Mouse (Mus musculus) neutrophil, adult 5-6 weeks (primary cell): ENCODE results near the gene Tex2. TPM values are rescaled to one million over a fixed set of nuclear protein-coding genes. Genes with fewer than 3 reads are reported as not detected.
"Not testable (repeated sequence)": the region's sequence is repeated elsewhere in the genome, so short reads cannot be mapped to it uniquely, and the experiment has no call there.

Experiments
- ATAC-seq: fragments of 151-379, 151-347 bp; 2 replicates; pipeline ENCODE4 v1.8.0; 2017; ENCODE audit warnings: mild to moderate bottlenecking, moderate TSS enrichment; ENCODE audit not compliant: insufficient number of reproducible peaks, poor library complexity, low FRiP score, severe bottlenecking; ENCODE audit errors: extremely low read depth
- total RNA-seq: library from RNA; stranded (forward); fragments of 200-1000 nt; gene quantifications from 2 replicates; pipeline ENCODE4 v1.2.3, GENCODE M21; 2017

Tex2 gene
- total RNA-seq, 1 experiment from 2014 or later = 15.9 TPM

DNA sequence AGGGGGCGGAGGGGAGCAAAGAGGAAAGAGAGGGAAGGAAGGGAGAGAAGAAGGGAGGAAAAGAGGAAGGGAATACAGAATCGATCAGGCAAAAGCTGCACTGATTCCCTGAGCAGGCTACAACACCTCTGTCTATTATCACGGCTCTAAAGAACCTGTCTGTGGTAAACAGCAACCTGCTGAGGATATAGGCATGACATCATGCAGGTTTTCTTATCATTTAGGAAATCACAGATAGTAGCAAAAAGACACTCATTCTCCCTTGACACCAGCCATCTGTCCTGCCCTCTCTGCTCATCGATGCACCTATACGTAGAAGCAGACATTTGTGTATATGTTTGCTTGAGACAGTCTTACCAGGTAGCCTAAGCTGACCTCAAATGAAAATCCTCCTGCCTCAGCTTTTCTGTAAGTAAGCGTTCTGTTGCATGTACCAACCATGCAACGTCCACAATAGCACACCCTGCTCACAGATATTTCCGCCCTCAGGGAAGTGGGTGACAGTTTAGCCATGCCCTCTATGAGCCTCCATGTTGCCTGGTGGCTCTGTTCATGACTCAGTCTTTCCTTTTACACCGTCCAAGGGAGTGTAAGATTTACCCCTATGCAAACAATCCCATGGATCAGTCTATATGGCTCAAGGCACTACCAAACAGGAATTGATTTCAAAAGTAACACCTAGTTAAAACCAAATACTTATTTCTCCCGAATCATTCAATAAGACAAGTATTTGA is 25.3 kb downstream of the Tex2 start:
- ATAC-seq = no peak

- ATAC-seq = no peak
Measured at GRCm38 (mm10) chr11:106583801-106584200, 29.4 kb downstream of the Tex2 start.

DNA sequence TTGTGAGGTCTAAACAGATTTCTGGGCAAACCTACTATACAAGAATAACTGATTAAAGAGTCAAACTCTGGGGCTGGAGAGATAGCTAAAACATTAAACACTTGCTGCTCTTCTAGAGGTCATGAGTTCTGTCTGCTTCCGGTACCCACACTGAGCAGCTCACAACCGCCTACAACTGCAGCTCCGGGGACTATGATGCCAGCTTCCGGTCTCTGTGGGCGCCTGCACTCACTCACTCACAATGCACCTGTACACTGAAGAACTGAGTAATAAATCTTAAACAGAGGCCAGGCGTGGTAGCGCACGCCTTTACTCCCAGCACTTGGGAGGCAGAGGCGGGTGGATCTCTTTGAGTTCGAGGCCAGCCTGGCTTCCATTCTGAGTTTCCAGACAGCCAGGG is 31.9 kb downstream of the Tex2 start:
- ATAC-seq = no peak

DNA sequence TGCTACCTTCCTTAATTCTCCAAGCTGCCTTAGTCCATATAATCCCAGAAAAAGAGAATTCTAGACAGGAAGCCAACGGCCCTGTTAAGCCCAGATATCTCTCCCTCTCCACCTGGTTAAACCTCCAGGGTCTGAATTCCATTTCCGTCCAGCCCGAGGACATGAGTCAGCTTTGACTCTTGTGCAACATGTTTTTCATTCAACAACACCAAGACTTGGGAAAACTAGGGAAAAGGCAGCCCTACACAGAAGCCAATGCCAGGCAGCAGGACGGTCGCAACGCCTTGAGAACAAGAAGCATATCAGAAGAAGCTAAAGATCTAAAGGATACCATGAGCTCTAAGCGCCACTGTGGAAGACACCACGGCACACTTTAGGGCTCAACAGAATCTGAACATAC is 32.8 kb downstream of the Tex2 start:
- no peak for ATAC-seq

GRCm38 (mm10) chr11:106579957-106580356 is 33.3 kb downstream of the Tex2 start:
- ATAC-seq = no peak

- no peak for ATAC-seq
Measured at GRCm38 (mm10) chr11:106579146-106579545, 34.1 kb downstream of the Tex2 start.

DNA sequence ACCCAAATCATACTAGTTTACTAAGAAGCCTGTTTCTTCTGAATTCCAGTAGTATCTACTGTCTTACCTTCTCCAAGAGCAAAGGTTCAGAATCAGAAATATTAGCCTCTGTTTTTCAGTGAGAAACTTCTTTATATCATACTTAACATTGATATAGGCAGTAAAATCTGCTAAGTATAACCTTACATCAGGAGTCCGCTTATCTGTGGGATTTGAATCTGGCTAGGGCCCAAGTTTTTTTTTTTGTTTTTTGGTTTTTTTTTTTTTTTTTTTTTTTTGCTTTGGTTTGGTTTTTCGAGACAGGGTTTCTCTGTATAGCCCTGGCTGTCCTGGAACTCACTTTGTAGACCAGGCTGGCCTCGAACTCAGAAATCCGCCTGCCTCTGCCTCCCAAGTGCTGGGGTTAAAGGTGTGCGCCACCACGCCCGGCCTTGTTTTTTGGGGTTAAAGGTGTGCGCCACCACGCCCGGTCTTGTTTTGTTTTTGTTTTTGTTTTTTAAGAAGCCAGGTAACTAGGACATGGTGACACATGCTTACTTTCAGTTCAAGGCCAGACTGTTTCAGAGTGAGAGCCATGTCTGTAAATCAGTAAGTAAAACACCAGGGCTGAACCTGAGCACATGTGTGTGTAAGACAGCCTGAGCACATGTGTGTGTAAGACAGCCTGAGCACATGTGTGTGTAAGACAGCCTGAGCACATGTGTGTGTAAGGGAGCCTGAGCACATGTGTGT is 35.4 kb downstream of the Tex2 start:
- not testable (repeated sequence) for ATAC-seq

GRCm38 (mm10) chr11:106574456-106574855 is 38.8 kb downstream of the Tex2 start:
- no peak for ATAC-seq

DNA sequence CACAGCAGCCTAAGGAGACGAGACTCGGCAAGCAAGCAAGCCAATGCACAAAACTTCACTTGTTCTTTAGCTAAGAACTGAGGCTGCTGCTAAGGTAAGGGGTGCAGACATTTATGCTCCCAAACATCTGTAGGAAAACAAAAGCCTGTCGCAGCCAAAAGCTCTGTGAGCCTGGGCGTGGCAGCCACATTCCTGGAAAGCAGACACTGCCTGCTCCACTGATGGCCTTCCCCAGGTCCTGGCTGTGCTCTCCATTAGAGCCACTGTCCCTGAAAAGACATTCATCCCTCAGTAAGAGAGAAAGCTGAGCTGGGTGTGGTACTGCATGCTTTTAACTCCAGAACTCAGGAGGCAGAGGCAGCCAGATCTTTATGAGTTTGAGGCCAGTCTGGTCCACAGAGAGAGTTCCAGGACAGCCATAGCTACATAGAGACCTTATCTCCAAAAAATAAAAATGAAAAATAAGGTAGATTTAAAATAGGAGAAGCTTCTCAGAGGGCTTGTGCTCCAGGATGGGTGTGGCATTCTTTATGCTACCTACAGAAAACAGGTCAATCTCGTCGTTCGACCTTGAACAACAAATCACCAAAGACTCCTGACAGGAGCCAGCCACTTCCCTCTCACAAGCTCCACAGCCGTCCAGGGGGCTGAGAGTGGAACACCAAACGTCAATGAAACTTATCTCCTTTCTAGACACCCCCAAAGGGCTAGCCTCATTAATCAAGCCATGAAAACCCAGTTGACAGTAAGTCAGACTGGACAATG is 39.6 kb downstream of the Tex2 start:
- ATAC-seq = no peak

- no peak for ATAC-seq
Measured at GRCm38 (mm10) chr11:106572958-106573357, 40.3 kb downstream of the Tex2 start.

DNA sequence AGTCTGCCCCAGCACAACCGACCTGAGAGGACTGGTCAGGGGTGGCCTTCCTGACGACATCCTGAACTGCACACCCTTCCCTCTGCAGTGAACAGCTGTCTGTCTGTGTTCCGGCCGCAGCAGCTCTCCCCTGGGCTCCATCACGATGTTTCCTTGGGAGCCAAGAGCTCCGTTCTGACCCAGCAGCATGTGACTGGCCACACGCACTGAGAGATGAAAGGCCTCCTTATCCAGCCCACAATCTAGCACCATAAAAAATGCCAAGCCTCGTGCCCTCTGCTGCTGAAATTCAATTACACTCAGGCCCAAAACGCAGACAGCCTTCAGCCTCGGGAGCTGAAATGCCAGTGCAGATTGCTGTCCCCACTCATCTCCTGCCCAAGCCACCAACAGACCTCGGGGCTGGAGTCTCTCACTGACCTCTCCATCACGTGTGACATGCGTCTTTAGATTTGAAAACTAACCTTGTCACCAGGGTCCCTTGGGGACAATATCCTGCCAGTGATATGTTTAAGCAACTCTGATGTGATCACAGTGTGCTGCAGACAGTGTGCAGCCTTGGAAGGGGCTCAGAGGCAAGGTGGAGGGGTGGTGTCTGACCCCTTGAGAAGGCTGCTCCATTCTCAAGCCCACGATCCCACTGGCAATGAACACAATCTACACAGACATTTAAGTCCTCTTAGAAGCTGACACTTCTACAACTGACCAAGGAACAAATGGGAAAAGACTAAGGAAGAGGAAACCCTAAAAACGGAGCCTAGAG is 41.0 kb downstream of the Tex2 start:
- no peak for ATAC-seq

GRCm38 (mm10) chr11:106571026-106571983 is 41.9 kb downstream of the Tex2 start:
- ATAC-seq = no peak

- no peak for ATAC-seq
Measured at GRCm38 (mm10) chr11:106568329-106568960, 44.8 kb downstream of the Tex2 start.

GRCm38 (mm10) chr11:106566040-106566785 is 47.0 kb downstream of the Tex2 start:
- no peak for ATAC-seq

DNA sequence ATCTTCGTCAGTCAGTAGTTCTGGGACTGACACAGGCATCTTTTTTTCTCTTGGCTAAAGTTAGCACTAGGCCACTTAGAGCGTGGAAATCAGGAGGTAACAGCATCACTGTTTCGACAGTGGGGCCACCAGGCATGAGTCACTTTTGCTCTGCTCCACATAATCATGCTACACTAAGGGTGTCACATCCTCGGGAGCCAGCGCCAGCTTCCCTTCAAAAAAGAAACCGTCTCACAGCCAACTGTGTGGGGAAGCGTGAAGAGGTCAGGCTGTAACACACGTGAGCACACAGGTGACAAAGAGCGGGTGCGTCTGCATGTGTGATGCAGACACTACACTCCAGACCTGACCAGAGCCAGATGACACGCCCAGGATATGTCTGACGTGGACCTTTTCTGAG is 49.0 kb downstream of the Tex2 start:
- no peak for ATAC-seq

DNA sequence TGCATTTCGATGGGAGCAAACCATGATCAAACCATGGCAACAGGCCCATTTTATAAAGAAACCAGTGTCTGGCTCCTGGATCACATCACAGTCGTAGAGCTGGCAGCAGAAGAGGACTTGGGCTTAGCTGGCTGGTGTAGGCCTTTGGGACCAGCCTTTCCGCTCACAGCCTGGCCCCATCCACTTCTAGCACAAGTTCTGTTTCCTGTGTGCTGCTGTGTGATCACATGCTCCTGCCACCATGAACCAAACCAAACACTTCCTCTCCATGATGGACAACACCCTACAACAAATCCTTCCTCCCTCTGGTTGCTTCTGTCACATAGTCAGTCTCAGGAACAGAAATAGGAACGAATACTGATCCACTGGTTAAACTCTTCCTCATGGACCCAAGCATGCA is 50.5 kb downstream of the Tex2 start:
- no peak for ATAC-seq

- ATAC-seq = no peak
Measured at GRCm38 (mm10) chr11:106559773-106560172, 53.5 kb downstream of the Tex2 start.
